Mouse (Mus musculus): ENCODE measurements around the gene Prtn3. TPM values are rescaled to one million over a fixed set of nuclear protein-coding genes. Genes with fewer than 3 reads are reported as not detected.

Prtn3 gene
- polyA plus RNA-seq, 1 experiment from 2014 or later: 38.6 TPM

GRCm38 (mm10) chr10:79865189-79865601 lies 9.1 kb upstream of the Prtn3 start:
- Histone ChIP-seq H3K36me3 (peaks cover 61% of the 10 kb centered on the region), H3K4me3 (no peak overlapping the region), H3K4me1 (peaks cover 10% of the 10 kb centered on the region; the same call in 1 of the 2 replicates), H3K4me2 (no peak overlapping the region), H3K27ac (peak overlapping the region; percentile 39), H3K9ac (no peak overlapping the region), H3K27me3 (replicated peaks) (no peaks in the 10 kb centered on the region), H3K9me3 (replicated peaks) (no peaks in the 10 kb centered on the region)
- no peak; the same call in 1 of the 2 replicates for ATAC-seq
- 57% methylated on average over 12 of the region's 12 CpGs for WGBS (ENCODE audit: insufficient replicate concordance)

DNA sequence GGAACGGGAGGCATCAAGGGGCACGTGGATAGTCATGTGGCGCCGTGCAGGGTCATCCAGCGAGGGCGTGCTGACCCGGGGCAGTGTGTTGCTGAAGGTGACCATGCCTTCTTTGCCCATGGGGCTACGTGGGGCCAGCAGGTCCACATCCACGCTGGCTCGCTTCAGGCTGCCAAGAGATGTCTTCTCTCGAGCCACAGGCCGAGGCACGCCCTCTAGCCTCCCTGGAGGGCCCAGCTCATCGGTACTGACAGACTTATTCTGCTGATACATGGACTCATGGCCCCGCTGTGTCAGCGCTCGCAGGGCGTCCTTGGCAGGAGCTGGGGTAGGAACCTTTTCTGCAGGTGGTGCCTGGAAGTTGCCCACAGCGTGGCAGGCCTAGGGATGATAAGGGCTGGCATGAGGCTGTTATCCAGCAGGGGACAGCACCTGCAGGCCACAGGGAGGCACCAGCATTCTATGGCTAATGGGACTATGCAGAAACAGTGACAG lies 8.4 kb upstream of the Prtn3 start:
- Histone ChIP-seq H3K27me3 (replicated peaks) (no peaks in the 10 kb centered on the region), H3K27ac (0 out of 2 replicates have a peak overlapping the region, but pooled peaks have one; percentile 39), H3K36me3 (peaks cover 55% of the 10 kb centered on the region), H3K4me3 (no peak overlapping the region), H3K4me2 (no peak overlapping the region), H3K9ac (no peak overlapping the region), H3K4me1 (peaks cover 10% of the 10 kb centered on the region; the same call in 1 of the 2 replicates), H3K9me3 (replicated peaks) (no peaks in the 10 kb centered on the region)
- 72% methylated on average over 19 of the region's 19 CpGs for WGBS (ENCODE audit: insufficient replicate concordance)
- peak; percentile 31; the same call in 1 of the 2 replicates for ATAC-seq

DNA sequence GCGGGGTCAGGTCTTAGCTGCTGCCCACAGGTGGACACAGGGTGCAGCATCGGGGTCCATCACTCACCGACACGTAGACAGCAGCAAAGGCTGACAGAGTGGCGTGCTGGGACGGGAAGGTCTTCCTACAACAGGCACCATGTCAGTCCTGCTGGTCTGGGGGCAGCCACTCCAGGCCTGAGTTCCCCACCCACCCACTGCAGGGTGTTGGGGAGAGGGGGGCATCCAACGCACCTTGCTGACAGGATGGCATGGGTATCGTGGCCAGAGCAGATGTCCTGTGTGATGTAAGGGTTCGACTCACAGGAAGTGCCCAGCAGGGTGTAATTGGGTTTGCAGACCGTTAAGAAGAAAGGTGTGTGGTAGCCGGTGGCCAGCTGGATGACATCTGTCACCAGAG lies 7.7 kb upstream of the Prtn3 start:
- Histone ChIP-seq H3K27ac (no peak overlapping the region), H3K9me3 (replicated peaks) (no peaks in the 10 kb centered on the region), H3K4me1 (peaks cover 10% of the 10 kb centered on the region; the same call in 1 of the 2 replicates), H3K27me3 (replicated peaks) (peaks cover 4% of the 10 kb centered on the region; the same call in 1 of the 2 replicates), H3K4me3 (no peak overlapping the region), H3K36me3 (peaks cover 47% of the 10 kb centered on the region), H3K9ac (no peak overlapping the region), H3K4me2 (no peak overlapping the region)
- ATAC-seq: no peak
- 75% methylated on average over 11 of the region's 11 CpGs for WGBS (ENCODE audit: insufficient replicate concordance)

- WGBS (ENCODE audit: insufficient replicate concordance): 82% methylated on average over 8 of the region's 8 CpGs
- Histone ChIP-seq H3K4me3 (no peak overlapping the region), H3K27me3 (replicated peaks) (peaks cover 46% of the 10 kb centered on the region), H3K4me1 (peaks cover 19% of the 10 kb centered on the region), H3K9me3 (replicated peaks) (no peaks in the 10 kb centered on the region), H3K9ac (no peak overlapping the region), H3K4me2 (no peak overlapping the region), H3K36me3 (no peaks in the 10 kb centered on the region), H3K27ac (no peak overlapping the region)
- ATAC-seq: no peak
Measured at GRCm38 (mm10) chr10:79871845-79872244, 2.4 kb upstream of the Prtn3 start.

DNA sequence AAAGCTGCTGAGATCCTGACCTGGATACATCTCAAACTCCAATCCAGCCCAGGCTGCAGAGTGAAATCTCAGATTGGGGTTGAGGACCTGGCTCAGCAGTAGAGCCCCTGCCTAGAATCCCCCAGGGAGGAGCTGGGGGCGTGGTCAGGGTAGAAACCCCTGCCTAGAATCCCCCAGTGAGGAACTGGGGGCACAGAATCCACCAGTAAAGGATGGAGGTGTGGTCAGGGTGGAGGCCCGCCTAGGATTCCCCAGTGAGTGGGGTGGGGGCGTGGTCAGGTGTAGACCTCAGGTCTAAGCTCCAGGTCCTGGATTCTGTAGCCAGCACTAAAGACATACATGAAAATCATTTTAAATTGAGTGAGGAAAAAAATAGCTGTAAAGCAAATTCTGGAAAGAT lies 1.4 kb upstream of the Prtn3 start:
- Histone ChIP-seq H3K36me3 (no peaks in the 10 kb centered on the region), H3K9me3 (replicated peaks) (no peaks in the 10 kb centered on the region), H3K4me2 (peak overlapping the region; percentile 81), H3K4me3 (no peak overlapping the region), H3K27ac (no peak overlapping the region), H3K4me1 (peaks cover 29% of the 10 kb centered on the region), H3K9ac (no peak overlapping the region), H3K27me3 (replicated peaks) (peaks cover 46% of the 10 kb centered on the region)
- WGBS (ENCODE audit: insufficient replicate concordance): 37% methylated on average over 3 of the region's 3 CpGs
- ATAC-seq: no peak

- H3K27me3 ChIP-seq (replicated peaks): peaks cover 46% of the 10 kb centered on the region
- H3K4me3 ChIP-seq: peak overlapping the region; percentile 56
- H3K4me2 ChIP-seq: peak overlapping the region; percentile 81
- WGBS (ENCODE audit: insufficient replicate concordance): 10% methylated on average over 6 of the region's 6 CpGs
- ATAC-seq: no peak
- no peaks in the 10 kb centered on the region for H3K9me3 ChIP-seq (replicated peaks)
- H3K4me1 ChIP-seq: peaks cover 34% of the 10 kb centered on the region
- H3K36me3 ChIP-seq: no peaks in the 10 kb centered on the region
- no peak overlapping the region for H3K27ac ChIP-seq
- H3K9ac ChIP-seq: no peak overlapping the region
Measured at GRCm38 (mm10) chr10:79873313-79873712, 963 bp upstream of the Prtn3 start.

GRCm38 (mm10) chr10:79873715-79874289 lies 474 bp upstream of the Prtn3 start:
- peak overlapping the region; percentile 56 for H3K4me3 ChIP-seq
- H3K9me3 ChIP-seq (replicated peaks): no peaks in the 10 kb centered on the region
- H3K27ac ChIP-seq: 0 out of 2 replicates have a peak overlapping the region, but pooled peaks have one; percentile 2
- WGBS (ENCODE audit: insufficient replicate concordance): 3% methylated on average over 26 of the region's 26 CpGs
- peaks cover 38% of the 10 kb centered on the region for H3K4me1 ChIP-seq
- H3K36me3 ChIP-seq: no peaks in the 10 kb centered on the region
- H3K9ac ChIP-seq: peak overlapping the region; percentile 58
- peak overlapping the region; percentile 81 for H3K4me2 ChIP-seq
- H3K27me3 ChIP-seq (replicated peaks): peaks cover 46% of the 10 kb centered on the region
- ATAC-seq: no peak

DNA sequence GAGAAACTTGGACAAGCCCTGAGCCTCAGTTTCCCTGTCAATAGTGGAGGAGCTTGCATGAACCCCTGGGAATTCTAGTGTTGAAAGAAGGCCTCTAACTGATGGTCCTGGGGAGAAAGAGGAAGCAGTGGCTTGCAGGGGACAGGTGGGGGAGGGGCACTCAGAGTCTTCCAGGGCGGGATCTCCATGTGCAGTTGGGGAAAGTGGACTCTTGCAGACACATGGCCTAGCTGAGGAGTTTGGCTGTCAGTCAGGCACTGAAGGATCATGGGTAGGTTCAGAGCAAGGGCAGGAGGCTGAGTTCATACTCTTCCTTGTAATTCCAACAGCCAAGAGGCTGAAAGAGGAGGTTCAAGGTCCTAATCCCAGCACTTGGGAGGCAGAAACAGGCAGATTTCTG lies 2.9 kb downstream of the Prtn3 start:
- H3K4me3 ChIP-seq: no peak overlapping the region
- ATAC-seq: no peak
- no peaks in the 10 kb centered on the region for H3K9me3 ChIP-seq (replicated peaks)
- H3K27ac ChIP-seq: peak overlapping the region; percentile 38; the same call in 1 of the 2 replicates
- WGBS (ENCODE audit: insufficient replicate concordance): 16% methylated on average over 1 of the region's 1 CpGs
- peaks cover 44% of the 10 kb centered on the region for H3K27me3 ChIP-seq (replicated peaks)
- no peaks in the 10 kb centered on the region for H3K36me3 ChIP-seq
- H3K9ac ChIP-seq: no peak overlapping the region
- 0 out of 2 replicates have a peak overlapping the region, but pooled peaks have one; percentile 3 for H3K4me2 ChIP-seq
- peaks cover 68% of the 10 kb centered on the region for H3K4me1 ChIP-seq

- WGBS (ENCODE audit: insufficient replicate concordance): 17% methylated on average over 12 of the region's 12 CpGs
- peaks cover 74% of the 10 kb centered on the region for H3K4me1 ChIP-seq
- peak overlapping the region; percentile 34 for H3K4me2 ChIP-seq
- H3K4me3 ChIP-seq: no peak overlapping the region
- H3K9ac ChIP-seq: no peak overlapping the region
- H3K9me3 ChIP-seq (replicated peaks): no peaks in the 10 kb centered on the region
- ATAC-seq: no peak
- H3K27ac ChIP-seq: peak overlapping the region; percentile 38; the same call in 1 of the 2 replicates
- H3K27me3 ChIP-seq (replicated peaks): peaks cover 42% of the 10 kb centered on the region
- H3K36me3 ChIP-seq: no peaks in the 10 kb centered on the region
Measured at GRCm38 (mm10) chr10:79877757-79878156, 3.5 kb downstream of the Prtn3 start.

DNA sequence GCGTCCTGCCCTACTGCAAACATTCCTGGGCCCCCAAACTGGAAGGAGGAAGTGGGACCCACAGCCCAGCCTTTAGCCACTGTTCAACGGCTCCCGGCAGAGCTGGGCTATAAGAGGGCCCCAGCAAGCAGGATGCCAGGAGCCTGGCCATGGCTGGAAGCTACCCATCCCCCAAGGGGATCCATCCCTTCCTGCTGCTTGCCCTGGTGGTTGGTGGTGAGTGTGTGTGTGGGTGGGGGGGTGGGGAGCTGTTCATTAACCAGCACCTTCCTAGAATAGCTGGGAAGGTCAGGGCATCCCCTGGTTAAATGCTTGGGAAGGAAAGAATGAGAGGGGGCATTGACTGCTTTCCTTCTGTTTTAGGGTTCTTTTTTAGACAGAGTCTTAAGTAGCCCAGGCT lies 5.3 kb downstream of the Prtn3 start:
- Histone ChIP-seq H3K9ac (no peak overlapping the region), H3K27me3 (replicated peaks) (peaks cover 34% of the 10 kb centered on the region), H3K4me3 (no peak overlapping the region), H3K9me3 (replicated peaks) (no peaks in the 10 kb centered on the region), H3K4me1 (peaks cover 70% of the 10 kb centered on the region), H3K27ac (0 out of 2 replicates have a peak overlapping the region, but pooled peaks have one; percentile 2), H3K36me3 (no peaks in the 10 kb centered on the region), H3K4me2 (peak overlapping the region; percentile 68; the same call in 1 of the 2 replicates)
- whole genome bisulfite sequencing (ENCODE audit: insufficient replicate concordance): 27% methylated on average over 3 of the region's 3 CpGs
- no peak; the same call in 1 of the 2 replicates for ATAC-seq

- H3K4me1 ChIP-seq: peaks cover 68% of the 10 kb centered on the region
- 0 out of 2 replicates have a peak, but pooled peaks have one; percentile 28 for ATAC-seq
- 12% methylated on average over 9 of the region's 9 CpGs for WGBS (ENCODE audit: insufficient replicate concordance)
- H3K4me2 ChIP-seq: peak overlapping the region; percentile 68
- peak overlapping the region; percentile 38 for H3K4me3 ChIP-seq
- peak overlapping the region; percentile 45; the same call in 1 of the 2 replicates for H3K27ac ChIP-seq
- H3K27me3 ChIP-seq (replicated peaks): peaks cover 22% of the 10 kb centered on the region
- H3K9me3 ChIP-seq (replicated peaks): no peaks in the 10 kb centered on the region
- no peaks in the 10 kb centered on the region for H3K36me3 ChIP-seq
- H3K9ac ChIP-seq: no peak overlapping the region
Measured at GRCm38 (mm10) chr10:79880721-79881120, 6.4 kb downstream of the Prtn3 start.

- peaks cover 21% of the 10 kb centered on the region for H3K27me3 ChIP-seq (replicated peaks)
- ATAC-seq: peak; percentile 61
- no peaks in the 10 kb centered on the region for H3K9me3 ChIP-seq (replicated peaks)
- H3K4me1 ChIP-seq: peaks cover 65% of the 10 kb centered on the region
- H3K4me3 ChIP-seq: peak overlapping the region; percentile 38
- H3K9ac ChIP-seq: peak overlapping the region; percentile 55
- H3K36me3 ChIP-seq: no peaks in the 10 kb centered on the region
- WGBS (ENCODE audit: insufficient replicate concordance): 3% methylated on average over 22 of the region's 22 CpGs
- H3K4me2 ChIP-seq: peak overlapping the region; percentile 68
- 0 out of 2 replicates have a peak overlapping the region, but pooled peaks have one; percentile 32 for H3K27ac ChIP-seq
Measured at GRCm38 (mm10) chr10:79881981-79882380, 7.7 kb downstream of the Prtn3 start.
